Mouse (Mus musculus) heart, adult 9 months (tissue): ENCODE measurements at regions not wholly inside any gene's neighbourhood (a gene's known extent, or its start where the extent isn't known, plus 50 kb on each side); places are given as distances from the start of the nearest gene placed in this dataset.

Experiments
- DNase-seq, 2 experiments: peaks; one replicate each; pipeline ENCODE4 v3.0.0; 2022; ENCODE audit warnings: low spot score in 2 of 2

GRCm38 (mm10) chr4:53915326-53915725 is 89.5 kb downstream of the Tmem38b start:
- no peak for DNase-seq

GRCm38 (mm10) chr4:53919188-53919587 is 93.3 kb downstream of the Tmem38b start:
- no peak for DNase-seq

GRCm38 (mm10) chr4:53920587-53920986 is 94.7 kb downstream of the Tmem38b start:
- no peak for DNase-seq

GRCm38 (mm10) chr4:53931068-53931467 is 105.2 kb downstream of the Tmem38b start:
- no peak for DNase-seq

GRCm38 (mm10) chr4:53931499-53931898 is 105.7 kb downstream of the Tmem38b start:
- no peak for DNase-seq

- DNase-seq, result peak in 1 of 2 experiments; percentile 11
Observed at GRCm38 (mm10) chr4:53935306-53935705, 109.5 kb downstream of the Tmem38b start.

GRCm38 (mm10) chr4:53948736-53949135 is 122.9 kb downstream of the Tmem38b start:
- DNase-seq, result no peak

GRCm38 (mm10) chr4:53949164-53949563 is 123.3 kb downstream of the Tmem38b start:
- DNase-seq, result no peak

GRCm38 (mm10) chr4:53950496-53950895 is 124.7 kb downstream of the Tmem38b start:
- no peak for DNase-seq

GRCm38 (mm10) chr4:53951003-53951733 is 125.3 kb downstream of the Tmem38b start:
- DNase-seq, result no peak

- no peak for DNase-seq
Observed at GRCm38 (mm10) chr4:53951734-53952109, 125.9 kb downstream of the Tmem38b start.

- no peak for DNase-seq
Observed at GRCm38 (mm10) chr4:53952288-53952687, 126.4 kb downstream of the Tmem38b start.

GRCm38 (mm10) chr4:53962458-53962857 is 136.6 kb downstream of the Tmem38b start:
- no peak for DNase-seq

GRCm38 (mm10) chr4:53970461-53970860 is 144.6 kb downstream of the Tmem38b start:
- no peak for DNase-seq

GRCm38 (mm10) chr4:53970960-53971359 is 145.1 kb downstream of the Tmem38b start:
- no peak for DNase-seq

- DNase-seq, result peak; percentile 4 to 5
Observed at GRCm38 (mm10) chr4:53976036-53976638, 150.3 kb downstream of the Tmem38b start.

GRCm38 (mm10) chr4:53986519-53987301 is 160.9 kb downstream of the Tmem38b start:
- DNase-seq, result no peak

- DNase-seq, result no peak
Observed at GRCm38 (mm10) chr4:53987536-53987935, 161.7 kb downstream of the Tmem38b start.

GRCm38 (mm10) chr4:54021069-54021829 is 195.4 kb downstream of the Tmem38b start:
- no peak for DNase-seq

GRCm38 (mm10) chr4:54021861-54022385 is 196.1 kb downstream of the Tmem38b start:
- no peak for DNase-seq

- no peak for DNase-seq
Observed at GRCm38 (mm10) chr4:54026919-54027318, 201.1 kb downstream of the Tmem38b start.
